ENCODE assay signal across 7 mouse cellular contexts in genomic region chr14:53590601-53591000, GRCm38 (mm10).
DNase-seq lines count a peak whose midpoint lies in the region; ATAC-seq and TF ChIP-seq lines count a peak whose summit lies in the region.
"Not testable (repeated sequence)": the region's sequence is repeated elsewhere in the genome, so short reads cannot be mapped to it uniquely, and the experiment has no call there.

No protein-coding gene starts in this region.

- WGBS in hindbrain, postnatal 0 days: 52% methylated on average over 6 of the region's 6 CpGs
- 57% methylated on average over 6 of the region's 6 CpGs for WGBS in midbrain, postnatal 0 days

- DNase-seq in adrenal gland, postnatal 10 days: peak; percentile 2
- peak; percentile 21 for DNase-seq in embryo, embryonic 11 days
- peak; percentile 33 for DNase-seq in hindbrain, postnatal 0 days (ENCODE audit: low spot score)
- peak; percentile 2 for DNase-seq in left cerebral cortex, postnatal 14 days (ENCODE audit: low spot score in 2 of 2)
- DNase-seq in midbrain, postnatal 0 days (ENCODE audit: low spot score): peak; percentile 34
- DNase-seq in thymus, postnatal 36 days: peak; percentile 43 to 58

- H3K4me3 ChIP-seq in hindbrain, postnatal 0 days (ENCODE audit: low read length); midbrain, postnatal 0 days (ENCODE audit: low read depth, low read length); testis, adult 2 months (ENCODE audit: control insufficient read depth, low read depth, low read length): not testable (repeated sequence)

- not testable (repeated sequence) for H3K27ac ChIP-seq in hindbrain, postnatal 0 days; midbrain, postnatal 0 days (ENCODE audit: low read depth, low read length); testis, adult 2 months (ENCODE audit: control insufficient read depth, insufficient read depth, low read depth, low read length)

- intact Hi-C loops in left cerebral cortex, postnatal 14 days (cut with DNase I): not testable (repeated sequence)

- TF ChIP-seq POLR2A in testis, adult 2 months (IDR thresholded peaks at IDR 0.05; ENCODE audit: control insufficient read depth, low read depth, low read length): not testable (repeated sequence)

- H3K36me3 ChIP-seq in hindbrain, postnatal 0 days (ENCODE audit: insufficient read depth, low read length); midbrain, postnatal 0 days (ENCODE audit: insufficient read depth, low read length); testis, adult 2 months (ENCODE audit: control insufficient read depth, insufficient read depth, low read length): not testable (repeated sequence)

- not testable (repeated sequence) for ATAC-seq in hindbrain, postnatal 0 days; midbrain, postnatal 0 days (ENCODE audit: low FRiP score)

- not testable (repeated sequence) for H3K27me3 ChIP-seq in hindbrain, postnatal 0 days (ENCODE audit: insufficient read depth, low read length); midbrain, postnatal 0 days (ENCODE audit: insufficient read depth, low read length); testis, adult 2 months (ENCODE audit: control insufficient read depth, insufficient read depth, low read length)

- peak; percentile 44 for TF ChIP-seq CTCF in hindbrain, postnatal 0 days (IDR thresholded peaks at IDR 0.05; ENCODE audit: low read depth)
- TF ChIP-seq CTCF in midbrain, postnatal 0 days (IDR thresholded peaks at IDR 0.05): peak; percentile 34
- TF ChIP-seq CTCF in testis, adult 2 months (IDR thresholded peaks at IDR 0.05; ENCODE audit: control insufficient read depth, insufficient read depth, insufficient replicate concordance, low read depth, low read length): peak; percentile 47; the same call in 1 of the 2 replicates

- H3K9me3 ChIP-seq in hindbrain, postnatal 0 days (ENCODE audit: low read length); midbrain, postnatal 0 days (ENCODE audit: low read length): not testable (repeated sequence)

- H3K9ac ChIP-seq in hindbrain, postnatal 0 days (replicated peaks; ENCODE audit: low read length); midbrain, postnatal 0 days (replicated peaks; ENCODE audit: low read length, poor library complexity, severe bottlenecking): not testable (repeated sequence)

- H3K4me2 ChIP-seq in hindbrain, postnatal 0 days (ENCODE audit: low read depth, low read length); midbrain, postnatal 0 days (ENCODE audit: low read depth, low read length, poor library complexity, severe bottlenecking): not testable (repeated sequence)

- H3K4me1 ChIP-seq in hindbrain, postnatal 0 days (ENCODE audit: insufficient read depth, low read length); midbrain, postnatal 0 days (ENCODE audit: insufficient read depth, low read length); testis, adult 2 months (ENCODE audit: control insufficient read depth, insufficient read depth, low read length): not testable (repeated sequence)
